Mouse (Mus musculus): Measurements from ENCODE around the gene Birc3. TPM values are rescaled to one million over a fixed set of nuclear protein-coding genes. Genes with fewer than 3 reads are reported as not detected.
"Not testable (repeated sequence)": the region's sequence is repeated elsewhere in the genome, so short reads cannot be mapped to it uniquely, and the experiment has no call there.

Gene Birc3
- polyA plus RNA-seq, 1 experiment from 2014 or later, result 8.6 TPM

DNA sequence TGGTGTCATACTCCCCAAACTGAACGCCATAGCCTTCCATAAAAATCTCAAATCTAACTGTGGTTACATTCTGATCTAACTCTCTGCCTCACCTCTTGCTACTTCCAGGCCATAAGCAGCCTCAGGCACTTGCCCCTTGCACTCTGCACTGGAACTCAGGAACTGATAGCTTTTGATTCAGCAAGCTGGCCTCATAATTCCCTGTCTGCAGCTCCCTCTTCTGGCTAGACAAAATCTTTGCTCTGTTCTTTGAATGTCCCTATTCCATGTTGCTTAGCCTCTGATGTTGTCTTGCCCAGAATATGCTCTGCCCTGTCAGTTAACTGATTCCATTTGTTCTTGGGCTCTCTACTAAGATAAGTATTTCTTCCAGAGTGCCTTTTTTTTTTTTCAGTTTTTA, 17.6 kb downstream of the Birc3 start:
- WGBS, result 37% methylated on average over 1 of the region's 1 CpGs
- Histone ChIP-seq H3K9ac (ENCODE audit: low read depth, low read length) (no peak overlapping the region), H3K4me3 (ENCODE audit: low read depth, low read length) (no peak overlapping the region), H3K27ac (ENCODE audit: low read depth, low read length) (no peak overlapping the region), H3K9me3 (ENCODE audit: control insufficient read depth) (no peaks in the 10 kb centered on the region), H3K36me3 (ENCODE audit: control insufficient read depth, insufficient read depth) (peaks cover 32% of the 10 kb centered on the region), H3K27me3 (replicated peaks; ENCODE audit: control insufficient read depth, insufficient read depth, low read length) (no peaks in the 10 kb centered on the region), H3K4me1 (replicated peaks; ENCODE audit: control insufficient read depth, insufficient read depth, low read length) (no peaks in the 10 kb centered on the region), H3K4me2 (replicated peaks; ENCODE audit: low read depth) (no peak overlapping the region)
- peak; percentile 63 for ATAC-seq
- peak; percentile 81 for TF ChIP-seq CTCF (IDR thresholded peaks at IDR 0.05; ENCODE audit: low read depth)

DNA sequence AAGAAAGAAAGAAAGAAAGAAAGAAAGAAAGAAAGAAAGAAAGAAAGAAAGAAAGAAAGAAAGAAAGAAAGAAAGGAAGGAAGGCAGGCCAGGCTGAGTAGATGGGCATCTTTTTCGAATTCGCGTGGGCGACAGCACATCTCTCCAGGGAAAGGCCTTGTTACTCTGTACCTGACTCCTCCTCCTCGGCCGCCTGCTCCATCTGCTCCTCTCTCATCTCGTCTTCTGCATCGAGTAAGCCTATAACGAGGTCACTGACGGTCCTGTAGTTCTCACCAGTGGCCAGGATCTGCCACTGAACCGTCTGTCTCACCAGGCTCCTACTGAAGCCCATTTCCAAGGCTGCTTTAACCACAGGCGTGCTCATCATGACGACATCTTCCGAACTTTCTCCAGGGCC, 18.8 kb downstream of the Birc3 start:
- 90% methylated on average over 14 of the region's 14 CpGs for WGBS
- not testable (repeated sequence) for H3K9ac ChIP-seq (ENCODE audit: low read depth, low read length)

GRCm38 (mm10) chr9:7852346-7853230, 20.4 kb downstream of the Birc3 start:
- no peak overlapping the region for H3K4me2 ChIP-seq (replicated peaks; ENCODE audit: low read depth)
- H3K9ac ChIP-seq (ENCODE audit: low read depth, low read length), result no peak overlapping the region
- H3K36me3 ChIP-seq (ENCODE audit: control insufficient read depth, insufficient read depth), result peaks cover 56% of the 10 kb centered on the region
- no peaks in the 10 kb centered on the region for H3K27me3 ChIP-seq (replicated peaks; ENCODE audit: control insufficient read depth, insufficient read depth, low read length)
- H3K4me3 ChIP-seq (ENCODE audit: low read depth, low read length), result no peak overlapping the region
- H3K4me1 ChIP-seq (replicated peaks; ENCODE audit: control insufficient read depth, insufficient read depth, low read length), result no peaks in the 10 kb centered on the region
- 65% methylated on average over 4 of the region's 4 CpGs for WGBS
- no peak for TF ChIP-seq CTCF (IDR thresholded peaks at IDR 0.05; ENCODE audit: low read depth)
- H3K27ac ChIP-seq (ENCODE audit: low read depth, low read length), result 0 out of 2 replicates have a peak overlapping the region, but pooled peaks have one; percentile 15
- ATAC-seq, result peak; percentile 66
- H3K9me3 ChIP-seq (ENCODE audit: control insufficient read depth), result no peaks in the 10 kb centered on the region

More for the DNA sequence above, 18.8 kb downstream of the Birc3 start:
- peaks cover 43% of the 10 kb centered on the region for H3K36me3 ChIP-seq (ENCODE audit: control insufficient read depth, insufficient read depth)
- not testable (repeated sequence) for H3K4me2 ChIP-seq (replicated peaks; ENCODE audit: low read depth); H3K27me3 ChIP-seq (replicated peaks; ENCODE audit: control insufficient read depth, insufficient read depth, low read length); H3K4me3 ChIP-seq (ENCODE audit: low read depth, low read length); ATAC-seq; H3K9me3 ChIP-seq (ENCODE audit: control insufficient read depth); H3K27ac ChIP-seq (ENCODE audit: low read depth, low read length); H3K4me1 ChIP-seq (replicated peaks; ENCODE audit: control insufficient read depth, insufficient read depth, low read length)

DNA sequence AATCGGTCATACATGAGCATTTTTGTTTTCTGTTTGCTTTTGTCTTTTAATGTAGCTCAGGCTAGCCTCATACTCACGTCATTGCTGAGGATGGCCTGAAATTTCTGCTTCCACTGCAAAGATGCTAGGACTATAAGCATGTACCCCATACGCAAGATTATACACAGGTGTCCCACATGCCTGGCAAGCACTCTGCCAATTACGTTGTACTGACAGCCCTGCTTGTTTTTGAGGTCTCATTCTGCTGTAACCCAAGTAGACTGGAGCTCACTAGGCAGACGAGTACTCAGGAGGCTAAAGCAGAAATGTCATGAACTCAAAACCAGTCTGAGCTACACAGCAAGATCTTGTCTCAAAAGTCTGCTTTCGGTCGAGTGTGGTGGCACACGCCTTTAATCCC, 21.1 kb downstream of the Birc3 start:
- Histone ChIP-seq H3K27me3 (replicated peaks; ENCODE audit: control insufficient read depth, insufficient read depth, low read length) (no peaks in the 10 kb centered on the region), H3K27ac (ENCODE audit: low read depth, low read length) (no peak overlapping the region), H3K9me3 (ENCODE audit: control insufficient read depth) (no peaks in the 10 kb centered on the region), H3K4me3 (ENCODE audit: low read depth, low read length) (no peak overlapping the region), H3K36me3 (ENCODE audit: control insufficient read depth, insufficient read depth) (peaks cover 55% of the 10 kb centered on the region), H3K4me2 (replicated peaks; ENCODE audit: low read depth) (no peak overlapping the region), H3K4me1 (replicated peaks; ENCODE audit: control insufficient read depth, insufficient read depth, low read length) (no peaks in the 10 kb centered on the region), H3K9ac (ENCODE audit: low read depth, low read length) (no peak overlapping the region)
- no peak for TF ChIP-seq CTCF (IDR thresholded peaks at IDR 0.05; ENCODE audit: low read depth)
- WGBS, result 93% methylated on average over 8 of the region's 8 CpGs
- no peak for ATAC-seq

DNA sequence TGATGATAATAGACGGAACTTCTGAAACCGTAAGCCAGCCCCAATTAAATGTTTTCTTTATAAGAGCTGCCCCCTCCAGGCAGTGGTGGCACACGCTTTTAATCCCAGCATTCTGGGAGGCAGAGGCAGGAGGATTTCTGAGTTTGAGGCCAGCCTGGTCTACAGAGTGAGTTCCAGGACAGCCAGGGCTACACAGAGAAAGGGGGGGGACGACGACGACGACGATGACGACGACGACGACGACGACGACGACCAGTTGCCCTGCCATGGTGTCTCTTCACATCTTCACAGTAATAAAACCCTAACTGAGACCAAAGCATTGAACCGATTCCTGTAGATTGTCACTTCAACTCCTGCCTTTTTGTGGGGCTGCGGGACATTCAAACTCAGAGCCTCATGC, 24.8 kb downstream of the Birc3 start:
- WGBS, result 93% methylated on average over 18 of the region's 18 CpGs
- Histone ChIP-seq H3K27me3 (replicated peaks; ENCODE audit: control insufficient read depth, insufficient read depth, low read length) (no peaks in the 10 kb centered on the region), H3K9ac (ENCODE audit: low read depth, low read length) (no peak overlapping the region), H3K4me1 (replicated peaks; ENCODE audit: control insufficient read depth, insufficient read depth, low read length) (no peaks in the 10 kb centered on the region), H3K9me3 (ENCODE audit: control insufficient read depth) (no peaks in the 10 kb centered on the region), H3K36me3 (ENCODE audit: control insufficient read depth, insufficient read depth) (peaks cover 36% of the 10 kb centered on the region), H3K27ac (ENCODE audit: low read depth, low read length) (no peak overlapping the region), H3K4me3 (ENCODE audit: low read depth, low read length) (no peak overlapping the region), H3K4me2 (replicated peaks; ENCODE audit: low read depth) (no peak overlapping the region)
- no peak for ATAC-seq
- TF ChIP-seq CTCF (IDR thresholded peaks at IDR 0.05; ENCODE audit: low read depth), result no peak

DNA sequence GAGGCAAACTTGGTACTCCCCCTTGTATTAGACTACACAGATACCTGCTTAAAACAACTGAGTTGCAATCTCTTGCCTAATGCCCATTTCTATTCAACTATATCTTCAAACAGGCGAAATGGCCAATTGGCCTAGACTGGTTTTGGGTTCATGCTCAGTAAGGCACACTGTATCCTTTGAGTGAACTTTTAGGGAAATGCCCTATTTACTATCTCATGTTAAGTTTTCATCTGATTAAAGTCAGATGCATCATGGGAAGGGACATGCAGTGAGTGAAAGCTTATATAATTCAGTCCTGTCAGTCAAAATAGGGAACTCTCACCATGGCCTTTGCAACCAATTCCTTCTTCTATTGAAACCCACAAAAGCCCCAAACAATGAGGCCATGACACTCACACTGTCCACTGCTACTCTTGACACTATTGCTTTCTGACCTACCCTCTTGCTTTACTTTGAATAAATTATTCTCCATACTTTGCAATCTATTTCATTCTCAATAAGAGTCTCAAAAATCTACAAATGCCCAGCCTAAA, 26.3 kb downstream of the Birc3 start:
- no peak for ATAC-seq

More for the DNA sequence above, 26.3 kb downstream of the Birc3 start:
- H3K27ac ChIP-seq (ENCODE audit: low read depth, low read length), result no peak overlapping the region
- WGBS, result 91% methylated on average over 1 of the region's 1 CpGs
- H3K4me3 ChIP-seq (ENCODE audit: low read depth, low read length), result no peak overlapping the region
- H3K4me2 ChIP-seq (replicated peaks; ENCODE audit: low read depth), result no peak overlapping the region
- H3K9me3 ChIP-seq (ENCODE audit: control insufficient read depth), result no peaks in the 10 kb centered on the region
- no peak for TF ChIP-seq CTCF (IDR thresholded peaks at IDR 0.05; ENCODE audit: low read depth)
- H3K9ac ChIP-seq (ENCODE audit: low read depth, low read length), result no peak overlapping the region
- H3K27me3 ChIP-seq (replicated peaks; ENCODE audit: control insufficient read depth, insufficient read depth, low read length), result no peaks in the 10 kb centered on the region
- H3K36me3 ChIP-seq (ENCODE audit: control insufficient read depth, insufficient read depth), result peaks cover 25% of the 10 kb centered on the region
- no peaks in the 10 kb centered on the region for H3K4me1 ChIP-seq (replicated peaks; ENCODE audit: control insufficient read depth, insufficient read depth, low read length)
